Mouse (Mus musculus) liver, adult (tissue): ENCODE data around the gene Crnkl1.

Experiments used
- GATA4 ChIP-seq: IDR thresholded peaks from 2 replicates; pipeline ENCODE4 v1.6.1; 2014; ENCODE audit warnings: mild to moderate bottlenecking, low read length; ENCODE audit not compliant: insufficient replicate concordance

Crnkl1 gene

DNA sequence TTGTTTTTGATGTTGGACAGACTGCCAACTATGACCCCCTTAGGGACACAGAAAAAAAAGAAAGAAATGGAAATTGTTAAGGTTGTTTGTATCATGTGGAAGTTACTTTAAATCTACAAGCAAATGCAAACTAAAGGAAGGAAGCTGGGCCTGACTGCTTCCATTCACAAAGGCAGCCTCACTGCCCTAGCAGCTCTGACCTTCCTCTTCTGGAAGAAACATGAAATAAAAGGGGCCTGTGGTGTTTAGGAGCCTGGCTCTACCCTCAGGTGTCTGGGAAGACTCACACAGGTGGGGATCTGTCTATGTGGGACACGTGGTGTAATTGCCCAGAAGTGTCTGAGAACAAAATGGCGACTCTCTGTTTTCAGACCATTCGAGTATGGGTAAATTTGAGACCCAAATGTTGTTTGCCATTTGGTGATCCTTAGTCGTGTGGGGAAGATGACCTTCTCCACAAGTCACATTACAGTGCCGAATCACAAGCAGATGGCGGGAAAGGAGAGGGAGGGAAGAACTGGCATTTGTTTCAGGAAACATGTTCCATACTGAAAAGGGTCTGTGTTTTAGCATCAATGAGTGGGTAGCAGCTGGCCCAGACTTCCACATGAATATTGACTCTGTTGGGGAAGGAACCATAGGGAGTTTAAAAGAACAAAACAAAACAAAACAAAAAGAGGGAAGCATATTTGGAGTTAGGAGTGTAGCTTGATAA lies 45.9 kb downstream of the Crnkl1 start:
- no peak for TF ChIP-seq GATA4

DNA sequence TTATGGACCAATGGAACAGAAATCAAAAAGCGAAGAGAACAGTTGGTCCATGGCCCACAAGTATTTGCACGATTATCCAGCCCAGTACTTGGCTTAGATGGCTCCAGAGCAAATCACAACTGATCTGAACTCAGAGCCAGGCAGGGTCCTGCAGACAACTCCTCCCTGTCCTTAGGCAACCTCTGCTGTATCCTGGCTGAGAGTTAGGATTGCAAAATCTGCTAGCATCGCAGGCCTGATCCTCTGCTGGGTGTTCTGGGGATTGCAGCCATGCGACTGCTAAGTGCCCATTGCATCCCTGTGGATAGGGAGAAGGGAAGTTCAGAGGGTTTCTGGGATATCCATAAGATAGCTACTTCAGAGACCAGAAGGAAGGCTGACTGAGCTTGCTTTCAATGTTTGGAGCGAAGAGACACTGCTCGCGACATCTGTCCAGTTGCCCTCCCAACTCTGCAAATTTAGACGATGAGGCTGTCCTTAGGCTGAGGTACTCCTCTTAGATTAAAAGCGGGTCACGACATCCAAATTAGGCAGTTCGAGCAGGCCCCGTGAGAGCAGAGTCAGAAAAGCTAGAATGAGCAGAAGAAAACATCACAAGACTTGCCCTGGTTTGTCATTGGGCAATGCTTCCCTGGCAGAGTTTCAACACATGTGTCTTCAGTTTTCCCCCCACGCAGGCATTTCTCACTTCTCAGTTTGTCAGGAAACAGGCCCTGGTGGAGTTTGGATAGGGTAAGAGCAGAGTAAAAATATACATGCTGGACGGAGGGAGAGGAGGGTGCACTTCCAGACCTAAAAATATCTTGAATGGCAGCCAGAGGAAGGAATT lies 46.7 kb downstream of the Crnkl1 start:
- TF ChIP-seq GATA4, result peak; percentile 50; the same call in 1 of the 2 replicates

DNA sequence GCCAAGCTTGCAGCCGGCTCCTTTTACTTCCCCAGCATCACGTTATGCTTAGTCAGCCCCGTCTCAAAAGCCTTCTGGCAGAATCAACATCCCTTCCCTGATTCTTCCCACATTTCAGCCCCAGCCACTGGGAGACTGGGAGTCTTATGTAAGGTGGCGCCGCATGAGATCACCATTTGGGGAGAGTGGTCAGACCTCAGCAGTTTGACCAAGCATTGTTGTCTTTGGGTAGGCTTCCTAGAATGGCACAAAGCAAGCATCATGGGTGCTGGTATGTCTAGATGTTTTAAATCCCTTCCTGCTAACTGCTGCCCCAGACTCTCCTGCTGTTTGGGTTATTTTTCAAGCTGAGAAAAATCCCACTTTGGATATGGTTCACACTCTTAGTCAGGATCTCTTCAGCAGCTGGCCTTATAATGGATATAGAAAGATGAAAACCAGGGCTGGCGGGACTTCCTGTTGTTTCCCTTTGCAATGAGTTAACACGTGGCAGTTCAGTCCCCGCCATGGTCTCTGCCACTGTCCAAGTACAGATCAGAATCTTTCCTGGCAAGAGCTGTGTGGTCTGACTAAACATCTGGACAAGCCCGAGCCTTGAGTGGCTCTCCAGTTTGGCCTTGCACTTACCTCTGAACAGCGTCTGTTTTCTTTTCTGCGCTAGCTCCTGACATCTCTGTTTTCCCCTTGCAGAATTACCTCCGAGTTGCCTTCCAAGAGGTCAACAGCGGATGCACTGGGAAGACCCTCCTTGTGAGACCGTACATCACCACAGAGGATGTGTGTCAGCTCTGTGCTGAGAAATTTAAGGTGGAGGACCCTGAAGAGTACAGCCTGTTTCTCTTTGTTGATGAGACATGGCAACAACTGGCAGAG lies 49.7 kb downstream of the Crnkl1 start:
- TF ChIP-seq GATA4, result no peak

GRCm38 (mm10) chr2:145884036-145884912 lies 50.5 kb downstream of the Crnkl1 start:
- TF ChIP-seq GATA4, result no peak

GRCm38 (mm10) chr2:145882398-145882797 lies 52.4 kb downstream of the Crnkl1 start:
- no peak for TF ChIP-seq GATA4

DNA sequence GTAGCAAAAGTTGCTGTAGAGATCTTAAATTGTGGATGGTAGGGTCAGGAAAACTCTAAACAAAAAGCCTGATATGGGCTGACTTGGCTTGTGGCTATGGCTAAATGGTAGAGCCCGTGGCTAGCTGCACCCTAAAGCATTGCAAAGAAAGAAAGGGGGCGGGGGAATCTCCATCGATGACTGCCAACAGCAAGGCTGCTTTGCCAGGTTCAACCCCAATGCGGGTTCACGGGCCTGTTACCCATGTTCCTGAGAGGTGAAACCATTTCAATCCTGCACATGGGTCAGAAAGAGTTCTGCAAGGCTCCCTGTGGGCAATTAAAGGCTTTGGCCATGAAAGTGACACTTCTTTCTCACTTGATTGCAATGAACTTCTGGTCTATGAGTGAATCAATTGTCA lies 52.9 kb downstream of the Crnkl1 start:
- TF ChIP-seq GATA4, result no peak

GRCm38 (mm10) chr2:145880887-145881747 lies 53.7 kb downstream of the Crnkl1 start:
- TF ChIP-seq GATA4, result no peak

GRCm38 (mm10) chr2:145877191-145877590 lies 57.6 kb downstream of the Crnkl1 start:
- TF ChIP-seq GATA4, result no peak

GRCm38 (mm10) chr2:145874879-145875482 lies 59.8 kb downstream of the Crnkl1 start:
- no peak for TF ChIP-seq GATA4

DNA sequence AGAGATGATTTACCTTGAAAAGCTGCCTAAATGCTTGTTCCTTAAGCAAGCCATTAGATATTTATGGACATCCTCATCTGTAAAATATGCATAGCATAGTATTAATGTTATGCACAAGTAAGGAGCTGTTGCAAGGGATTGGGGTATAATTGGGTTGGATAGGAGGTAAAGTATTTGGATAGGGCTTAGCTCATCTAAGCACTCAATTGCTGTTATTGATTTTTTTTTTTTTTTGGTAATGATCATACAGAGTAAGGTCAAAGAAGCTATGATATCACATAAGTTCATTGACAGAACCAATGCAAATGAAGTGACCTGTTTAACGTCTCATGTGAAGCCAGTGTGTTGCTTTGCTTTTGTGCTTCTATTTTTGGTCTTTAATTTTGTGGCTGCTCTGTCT lies 60.9 kb downstream of the Crnkl1 start:
- no peak for TF ChIP-seq GATA4

DNA sequence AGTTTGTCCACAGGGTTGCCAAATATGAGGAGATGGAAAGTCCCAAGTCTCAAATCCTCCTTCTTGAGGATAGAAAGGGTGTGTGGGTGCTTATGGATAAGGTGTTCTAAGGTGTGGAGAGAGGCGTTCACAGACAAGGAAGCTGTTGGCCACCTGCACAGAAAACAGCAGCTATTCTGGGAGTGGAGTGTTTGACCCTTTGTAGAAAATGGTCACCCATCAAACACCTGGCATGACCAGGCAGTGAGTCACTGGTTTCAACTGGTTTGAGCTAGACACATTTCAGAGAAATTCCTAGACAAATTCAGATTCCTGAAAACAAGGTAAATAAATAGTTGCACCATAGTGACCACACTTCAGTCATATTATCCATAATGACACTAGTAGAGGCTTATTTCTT lies 62.7 kb downstream of the Crnkl1 start:
- no peak for TF ChIP-seq GATA4

- TF ChIP-seq GATA4, result no peak
Observed at GRCm38 (mm10) chr2:145871308-145871707, 63.5 kb downstream of the Crnkl1 start.
